Mouse (Mus musculus): ENCODE measurements at regions not wholly inside any gene's neighbourhood (a gene's known extent, or its start where the extent isn't known, plus 50 kb on each side); places are given as distances from the start of the nearest gene placed in this dataset.
A peak's percentile ranks its signal among the peaks of the same experiment; 100 is the strongest.

GRCm38 (mm10) chr14:75396511-75397026 is 59.2 kb upstream of the Siah3 start:
- no peak for ATAC-seq (ENCODE audit: low FRiP score)
- Histone ChIP-seq H3K9ac (no peak overlapping the region), H3K27me3 (no peaks in the 10 kb centered on the region), H3K4me2 (replicated peaks) (no peak overlapping the region), H3K27ac (no peak overlapping the region), H3K4me3 (no peak overlapping the region), H3K9me3 (replicated peaks) (no peaks in the 10 kb centered on the region), H3K4me1 (peaks cover 10% of the 10 kb centered on the region), H3K36me3 (no peaks in the 10 kb centered on the region)
- 92% methylated on average over 10 of the region's 10 CpGs for WGBS

GRCm38 (mm10) chr14:75399678-75400077 is 56.1 kb upstream of the Siah3 start:
- no peak for ATAC-seq (ENCODE audit: low FRiP score)

GRCm38 (mm10) chr14:75402483-75403103 is 53.2 kb upstream of the Siah3 start:
- ATAC-seq (ENCODE audit: low FRiP score) = no peak
- no peak overlapping the region for H3K4me3 ChIP-seq
- no peak overlapping the region for H3K27ac ChIP-seq
- 88% methylated on average over 12 of the region's 12 CpGs for WGBS
- H3K36me3 ChIP-seq = no peaks in the 10 kb centered on the region
- no peaks in the 10 kb centered on the region for H3K9me3 ChIP-seq (replicated peaks)
- H3K27me3 ChIP-seq = no peaks in the 10 kb centered on the region
- H3K4me1 ChIP-seq = no peaks in the 10 kb centered on the region
- H3K4me2 ChIP-seq (replicated peaks) = no peak overlapping the region
- H3K9ac ChIP-seq = no peak overlapping the region

More at GRCm38 (mm10) chr14:75399678-75400077, 56.1 kb upstream of the Siah3 start:
- Histone ChIP-seq H3K27me3 (no peaks in the 10 kb centered on the region), H3K9ac (no peak overlapping the region), H3K27ac (peak overlapping the region; percentile 12; the same call in 1 of the 2 replicates), H3K4me3 (no peak overlapping the region), H3K4me1 (peaks cover under 1% of the 10 kb centered on the region; the same call in 1 of the 2 replicates), H3K4me2 (replicated peaks) (no peak overlapping the region), H3K36me3 (no peaks in the 10 kb centered on the region), H3K9me3 (replicated peaks) (no peaks in the 10 kb centered on the region)
- 76% methylated on average over 2 of the region's 2 CpGs for WGBS

Data from hindbrain, embryonic 12.5 days (tissue).